Mouse (Mus musculus): ENCODE data around the gene Slc6a12.

- TF ChIP-seq POLR2A (IDR thresholded peaks at IDR 0.05; ENCODE audit: control insufficient read depth, low read depth, low read length) (no peak), CTCF (IDR thresholded peaks at IDR 0.05; ENCODE audit: control insufficient read depth, insufficient read depth, insufficient replicate concordance, low read depth, low read length) (no peak)
These were observed 4.4 kb upstream of the Slc6a12 start for GRCm38 (mm10) chr6:121338519-121338896.

All from testis, adult 2 months (tissue).